Mouse (Mus musculus) granulocyte monocyte progenitor cell, adult 5-6 weeks (primary cell): ENCODE results near the gene Fkbp9. TPM values are rescaled to one million over a fixed set of nuclear protein-coding genes. Genes with fewer than 3 reads are reported as not detected.
"Not testable (repeated sequence)": the region's sequence is repeated elsewhere in the genome, so short reads cannot be mapped to it uniquely, and the experiment has no call there.

ENCODE experiments used
- ATAC-seq: replicated peaks from 2 replicates; pipeline ENCODE4 v1.8.0; 2016; ENCODE audit warnings: mild to moderate bottlenecking, moderate TSS enrichment, inconsistent platforms; ENCODE audit not compliant: poor library complexity, severe bottlenecking
- total RNA-seq, 2 experiments: library from RNA; stranded (forward) in 1 of 2; stranded (reverse) in 1 of 2; fragments of 200-712, 200-1000 nt in 1 of 2; fragments of >200 nt in 1 of 2; fragmentation: Nextera tagmentation in 1 of 2; gene quantifications; 2 replicates each; pipeline ENCODE4 v1.2.3; 2014 to 2017

The Fkbp9 gene
- total RNA-seq, 2 experiments from 2014 or later = 4.6 to 9.2 TPM

DNA sequence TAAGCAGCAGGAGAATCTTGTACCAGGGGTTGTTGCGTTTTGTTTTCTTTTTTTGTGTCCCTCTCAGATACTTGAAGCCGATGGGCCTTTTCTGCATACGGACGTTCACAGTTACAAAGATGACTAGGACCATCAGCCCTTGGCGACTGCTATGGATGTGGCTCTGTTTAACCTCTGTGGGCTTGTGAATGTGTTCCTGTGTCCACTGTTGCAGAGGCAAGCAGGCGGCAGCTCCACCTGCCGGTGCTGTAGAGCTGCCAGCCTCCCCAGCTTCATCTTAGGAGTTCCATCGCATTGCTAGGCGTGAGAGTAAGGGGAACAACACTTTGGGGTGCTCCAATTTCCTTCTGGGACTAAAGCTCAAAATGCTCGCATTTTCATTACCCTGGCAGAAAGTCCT lies 3.7 kb downstream of the Fkbp9 start:
- ATAC-seq = no peak

- ATAC-seq = no peak
Observed at GRCm38 (mm10) chr6:56837166-56837565, 5.3 kb downstream of the Fkbp9 start.

- no peak for ATAC-seq
Observed at GRCm38 (mm10) chr6:56837621-56838020, 5.8 kb downstream of the Fkbp9 start.

GRCm38 (mm10) chr6:56843229-56843628 lies 11.4 kb downstream of the Fkbp9 start:
- ATAC-seq = no peak

- ATAC-seq = no peak
Observed at GRCm38 (mm10) chr6:56844365-56844764, 12.5 kb downstream of the Fkbp9 start.

DNA sequence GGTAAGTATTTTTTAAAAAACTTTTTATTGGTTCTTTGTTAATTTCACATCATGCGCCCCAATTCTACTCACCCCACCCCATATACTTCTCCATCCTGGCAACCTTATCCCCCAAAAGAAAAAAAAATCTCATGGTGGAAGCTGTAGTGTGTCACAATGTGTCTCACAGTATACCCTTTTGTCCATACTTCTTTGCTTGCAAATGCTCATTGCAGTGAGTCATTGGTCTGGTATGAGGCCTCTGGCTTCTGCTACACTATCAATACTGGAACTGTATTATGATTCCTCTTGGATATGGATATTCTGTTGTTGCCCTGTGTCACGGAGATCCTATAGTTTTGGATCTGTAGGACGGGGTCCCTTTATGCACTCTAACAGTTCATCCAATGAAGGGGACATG lies 17.1 kb downstream of the Fkbp9 start:
- no peak for ATAC-seq

- peak; percentile 55 for ATAC-seq
Observed at GRCm38 (mm10) chr6:56850315-56850714, 18.5 kb downstream of the Fkbp9 start.

DNA sequence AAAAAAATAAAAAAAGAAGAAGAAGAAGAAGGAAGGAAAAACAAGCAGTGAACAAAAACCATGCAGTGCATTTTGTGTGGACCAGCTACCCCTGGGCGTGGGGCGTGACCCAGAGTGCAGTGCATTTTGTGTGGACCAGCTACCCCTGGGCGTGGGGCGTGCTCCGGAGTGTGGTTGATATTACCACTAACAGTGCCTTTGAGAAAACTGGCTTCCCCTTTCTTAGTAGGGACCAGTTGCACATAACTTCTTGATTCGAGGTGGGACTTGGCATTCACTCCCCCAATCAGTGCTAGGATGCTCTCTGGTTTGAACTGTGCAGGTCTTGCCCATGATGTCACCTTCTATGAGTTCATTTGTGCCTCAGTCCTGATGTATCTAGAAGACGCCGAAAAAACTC lies 22.9 kb downstream of the Fkbp9 start:
- ATAC-seq = peak; percentile 79

GRCm38 (mm10) chr6:56856748-56857147 lies 24.9 kb downstream of the Fkbp9 start:
- no peak for ATAC-seq

DNA sequence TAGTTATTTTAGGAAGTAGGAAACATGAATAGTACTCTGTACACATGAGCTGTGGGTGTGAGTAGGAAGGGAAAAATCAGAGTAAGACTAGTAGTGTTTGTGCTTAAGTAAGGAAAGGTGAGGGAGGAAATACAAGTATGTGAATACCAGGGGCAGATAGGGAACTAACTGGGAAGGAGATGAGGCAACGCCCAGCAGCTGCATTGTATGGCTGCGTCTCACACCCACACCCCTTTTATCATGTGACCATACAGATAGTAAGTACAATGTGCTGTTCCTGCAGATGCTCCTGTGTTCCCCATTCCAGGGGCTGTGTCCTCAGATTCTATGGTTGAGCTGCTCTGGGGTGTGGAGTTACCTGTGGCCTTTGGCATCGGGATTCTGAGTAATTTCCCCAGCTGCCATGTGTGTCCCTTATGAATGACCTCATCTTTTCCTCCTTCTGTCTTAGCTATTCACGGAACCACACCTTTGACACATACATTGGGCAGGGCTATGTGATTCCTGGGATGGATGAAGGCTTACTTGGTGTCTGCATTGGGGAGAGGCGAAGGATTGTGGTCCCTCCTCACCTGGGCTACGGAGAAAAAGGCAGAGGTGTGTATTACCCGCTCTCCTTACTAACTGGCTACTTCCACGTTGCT lies 28.5 kb downstream of the Fkbp9 start:
- peak; percentile 56 for ATAC-seq

GRCm38 (mm10) chr6:56866899-56867298 lies 35.0 kb downstream of the Fkbp9 start:
- not testable (repeated sequence) for ATAC-seq

GRCm38 (mm10) chr6:56868565-56868964 lies 36.7 kb downstream of the Fkbp9 start:
- ATAC-seq = no peak

DNA sequence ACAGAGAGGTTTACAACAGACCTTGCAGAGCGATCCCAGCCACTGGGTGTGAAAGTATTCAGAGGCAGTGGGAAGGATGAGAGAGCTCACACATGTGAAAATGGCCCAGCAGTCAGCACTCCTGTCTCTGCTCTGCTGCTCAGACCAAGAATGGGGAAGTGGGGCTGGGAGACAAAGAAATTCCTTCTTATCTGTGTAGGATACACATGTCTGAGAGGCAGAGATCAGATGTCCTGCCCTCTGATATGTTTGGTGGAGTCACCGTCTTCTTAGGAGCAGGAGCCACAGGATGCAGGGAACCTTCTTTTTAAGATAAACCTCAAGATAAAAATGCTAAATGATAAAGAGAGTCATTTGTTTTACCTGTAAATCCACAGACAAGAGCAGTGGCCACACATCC lies 38.2 kb downstream of the Fkbp9 start:
- peak; percentile 59 for ATAC-seq

GRCm38 (mm10) chr6:56876870-56877269 lies 45.0 kb downstream of the Fkbp9 start:
- no peak for ATAC-seq

DNA sequence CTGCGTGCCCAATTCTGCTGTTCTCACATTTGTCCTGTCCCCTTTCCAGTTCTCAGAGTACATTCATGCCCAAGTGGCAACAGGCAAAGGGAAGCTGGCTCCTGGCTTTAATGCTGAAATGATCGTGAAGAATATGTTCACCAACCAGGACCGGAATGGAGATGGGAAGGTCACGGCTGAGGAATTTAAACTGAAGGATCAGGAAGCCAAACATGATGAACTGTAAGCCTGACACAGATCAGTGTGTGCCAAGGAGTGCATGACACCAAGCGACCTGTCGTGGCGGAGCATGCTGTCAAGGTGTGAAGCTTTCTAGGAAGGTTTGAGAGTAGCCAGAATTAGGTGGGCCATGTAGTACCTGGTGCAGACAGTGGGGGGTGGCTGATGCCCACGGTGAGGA lies 46.1 kb downstream of the Fkbp9 start:
- peak; percentile 28 for ATAC-seq

- ATAC-seq = peak; percentile 55
Observed at GRCm38 (mm10) chr6:56879352-56879955, 47.6 kb downstream of the Fkbp9 start.

DNA sequence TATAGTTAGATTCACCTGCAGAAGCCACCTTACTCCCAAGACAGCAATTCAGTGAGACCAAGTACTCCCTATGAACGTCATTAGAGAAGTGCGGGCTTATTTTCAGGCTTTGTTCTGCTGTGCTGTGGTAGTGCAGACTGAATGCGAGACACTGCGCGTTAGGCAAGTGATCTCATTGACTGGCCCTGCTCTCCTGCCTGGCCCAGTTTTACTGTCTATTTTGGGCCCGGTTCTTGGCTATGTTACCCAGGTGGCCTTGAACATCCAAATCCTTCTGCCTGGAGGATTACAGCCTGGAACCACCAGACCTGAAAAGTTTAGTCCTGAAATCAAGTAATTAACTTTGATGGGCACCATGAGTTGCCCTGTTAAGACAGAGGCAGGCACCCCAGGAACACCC lies 56.7 kb downstream of the Fkbp9 start:
- no peak for ATAC-seq

DNA sequence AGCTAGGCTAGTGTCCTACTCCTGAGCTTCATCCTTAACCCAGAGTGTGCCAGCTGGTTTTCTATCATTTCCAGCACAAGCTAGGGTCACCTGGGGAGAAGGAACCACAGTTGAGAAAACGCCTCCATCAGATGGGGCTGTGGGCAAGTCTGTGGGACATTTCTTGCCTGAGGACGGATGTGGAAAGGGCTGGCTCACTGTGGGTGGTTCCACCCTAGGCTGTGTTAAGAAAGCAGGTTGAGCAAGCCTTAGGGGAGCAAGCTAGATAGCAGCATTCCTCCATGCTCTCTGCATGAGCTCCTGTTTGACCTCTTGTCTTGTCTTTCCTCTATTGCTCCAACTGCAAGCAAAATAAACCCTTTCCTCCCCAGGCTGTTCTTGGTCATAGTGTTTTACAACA lies 58.9 kb downstream of the Fkbp9 start:
- ATAC-seq = peak; percentile 33; the same call in 1 of the 2 replicates

- ATAC-seq = no peak
Observed at GRCm38 (mm10) chr6:56899601-56900000, 67.7 kb downstream of the Fkbp9 start.

- no peak for ATAC-seq
Observed at GRCm38 (mm10) chr6:56901336-56901735, 69.5 kb downstream of the Fkbp9 start.

GRCm38 (mm10) chr6:56901824-56902386 lies 70.0 kb downstream of the Fkbp9 start:
- ATAC-seq = peak; percentile 85
